Mouse (Mus musculus) left cerebral cortex, adult 9 months (tissue): Measurements from ENCODE around the gene Cd300c2.
"Not testable (repeated sequence)": the region's sequence is repeated elsewhere in the genome, so short reads cannot be mapped to it uniquely, and the experiment has no call there.

Experiments used
- DNase-seq, 2 experiments: peaks; one replicate each; pipeline ENCODE4 v3.0.0; 2022; ENCODE audit warnings: low spot score in 2 of 2

The Cd300c2 gene

DNA sequence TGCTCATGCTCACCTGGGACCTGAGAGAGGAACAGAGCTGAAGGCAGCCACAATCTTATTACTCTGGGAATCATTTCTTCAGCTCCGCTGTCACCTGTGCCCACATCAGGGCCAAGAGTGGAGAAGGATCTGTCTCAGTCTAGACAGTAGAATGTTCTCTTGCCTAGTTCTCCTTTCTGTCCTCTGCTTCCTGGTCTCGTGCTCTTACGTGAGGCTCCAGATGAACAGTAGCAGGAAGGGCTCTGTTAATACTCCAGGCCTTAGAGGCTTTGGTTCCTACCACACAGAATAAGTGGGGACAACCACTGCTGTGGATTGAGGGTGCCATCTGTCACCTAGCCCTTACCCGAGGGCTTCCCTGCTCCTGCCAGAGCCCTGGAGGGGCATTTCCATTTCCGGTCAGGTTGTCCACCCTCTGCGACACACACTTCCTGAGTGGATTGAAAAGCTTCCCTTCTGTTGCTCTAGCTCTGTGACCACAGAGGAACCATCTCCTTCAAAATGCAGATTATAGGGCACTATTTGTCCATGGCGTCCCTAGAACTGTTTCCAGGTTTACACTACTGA is at the start of gene Cd300c2:
TSS of gene Cd300c2 (minus strand) at position 407 of the 567 bp plus-strand sequence.
- DNase-seq, result peak in 1 of 2 experiments; percentile 6

DNA sequence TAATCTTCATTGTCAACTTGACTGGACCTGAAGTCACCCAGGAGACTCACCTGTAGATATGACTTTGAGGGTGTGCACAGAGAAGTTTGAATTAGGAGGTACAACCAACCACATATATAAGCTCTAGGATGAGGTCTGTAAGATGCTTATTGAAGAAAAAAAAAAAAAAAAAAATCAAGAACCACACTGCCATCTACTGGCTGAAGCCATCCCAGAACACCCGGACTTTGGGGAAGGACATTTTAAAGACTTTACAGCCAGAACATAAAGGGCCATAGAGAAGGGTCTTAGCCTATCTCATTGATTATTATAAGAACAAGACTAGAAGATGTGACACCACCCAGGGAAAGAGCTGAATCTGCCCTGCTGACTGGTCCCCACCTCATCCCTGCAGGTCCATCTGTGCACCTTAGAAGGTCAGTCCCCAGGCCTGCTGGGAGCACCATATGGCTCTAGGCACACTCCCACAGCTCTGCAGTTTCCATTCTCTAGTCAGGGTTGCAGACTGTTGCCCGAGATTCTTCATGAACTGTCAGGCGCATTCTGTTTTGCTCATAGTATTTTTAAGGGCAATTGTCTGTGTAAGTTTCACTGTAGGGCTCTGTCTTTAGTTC is 47.7 kb upstream of the Cd300c2 start:
- DNase-seq, result peak in 1 of 2 experiments; percentile 15

- no peak for DNase-seq
These were observed 46.6 kb upstream of the Cd300c2 start, which contains the start of gene Cd300ld3 for GRCm38 (mm10) chr11:115048259-115048658. Gene Cd300ld3, minus strand, starts transcription at chr11:115048409.

DNA sequence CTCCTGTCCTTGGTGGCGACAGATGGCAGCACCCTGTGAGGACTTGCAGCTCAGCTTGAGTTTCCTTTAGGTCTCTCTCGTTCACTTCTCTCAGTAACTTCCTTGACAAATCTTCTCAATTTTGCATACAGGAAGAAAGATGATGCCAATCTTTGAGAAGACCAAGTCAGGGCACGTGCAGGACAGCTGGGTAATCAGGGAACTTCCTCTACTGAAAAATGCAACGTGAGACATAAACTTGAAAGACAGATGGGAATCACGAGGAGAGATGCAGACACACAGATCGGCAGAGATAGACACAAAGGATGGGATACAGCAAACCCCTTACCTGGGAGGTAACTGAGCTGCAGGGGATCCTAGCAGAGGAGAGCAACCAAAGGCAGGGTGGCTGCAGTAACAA is 36.0 kb upstream of the Cd300c2 start, which contains the start of gene Cd300ld5:
TSS of gene Cd300ld5 (minus strand) at position 101 of the 400 bp plus-strand sequence.
- not testable (repeated sequence) for DNase-seq

DNA sequence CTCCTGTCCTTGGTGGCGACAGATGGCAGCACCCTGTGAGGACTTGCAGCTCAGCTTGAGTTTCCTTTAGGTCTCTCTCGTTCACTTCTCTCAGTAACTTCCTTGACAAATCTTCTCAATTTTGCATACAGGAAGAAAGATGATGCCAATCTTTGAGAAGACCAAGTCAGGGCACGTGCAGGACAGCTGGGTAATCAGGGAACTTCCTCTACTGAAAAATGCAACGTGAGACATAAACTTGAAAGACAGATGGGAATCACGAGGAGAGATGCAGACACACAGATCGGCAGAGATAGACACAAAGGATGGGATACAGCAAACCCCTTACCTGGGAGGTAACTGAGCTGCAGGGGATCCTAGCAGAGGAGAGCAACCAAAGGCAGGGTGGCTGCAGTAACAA is 25.2 kb upstream of the Cd300c2 start, which contains the start of gene Cd300ld4:
TSS of gene Cd300ld4 (minus strand) at position 101 of the 400 bp plus-strand sequence.
- not testable (repeated sequence) for DNase-seq

DNA sequence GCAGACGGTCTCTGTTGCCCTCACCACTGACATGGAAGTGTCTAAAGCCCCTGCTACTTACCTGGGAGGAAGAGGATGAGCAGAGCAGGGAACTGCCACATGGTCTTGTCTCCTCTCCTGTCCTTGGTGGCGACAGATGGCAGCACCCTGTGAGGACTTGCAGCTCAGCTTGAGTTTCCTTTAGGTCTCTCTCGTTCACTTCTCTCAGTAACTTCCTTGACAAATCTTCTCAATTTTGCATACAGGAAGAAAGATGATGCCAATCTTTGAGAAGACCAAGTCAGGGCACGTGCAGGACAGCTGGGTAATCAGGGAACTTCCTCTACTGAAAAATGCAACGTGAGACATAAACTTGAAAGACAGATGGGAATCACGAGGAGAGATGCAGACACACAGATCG is 14.4 kb upstream of the Cd300c2 start, which contains the start of gene Cd300ld2:
TSS of gene Cd300ld2 (minus strand) at position 101 of the 400 bp plus-strand sequence.
- DNase-seq, result not testable (repeated sequence)

GRCm38 (mm10) chr11:115004070-115004469 is 2.4 kb upstream of the Cd300c2 start:
- peak in 1 of 2 experiments; percentile 4 for DNase-seq

GRCm38 (mm10) chr11:114989793-114990192 is 11.9 kb downstream of the Cd300c2 start, which contains the start of gene Cd300ld:
Gene Cd300ld, minus strand, starts transcription at chr11:114989922.
- DNase-seq, result no peak

DNA sequence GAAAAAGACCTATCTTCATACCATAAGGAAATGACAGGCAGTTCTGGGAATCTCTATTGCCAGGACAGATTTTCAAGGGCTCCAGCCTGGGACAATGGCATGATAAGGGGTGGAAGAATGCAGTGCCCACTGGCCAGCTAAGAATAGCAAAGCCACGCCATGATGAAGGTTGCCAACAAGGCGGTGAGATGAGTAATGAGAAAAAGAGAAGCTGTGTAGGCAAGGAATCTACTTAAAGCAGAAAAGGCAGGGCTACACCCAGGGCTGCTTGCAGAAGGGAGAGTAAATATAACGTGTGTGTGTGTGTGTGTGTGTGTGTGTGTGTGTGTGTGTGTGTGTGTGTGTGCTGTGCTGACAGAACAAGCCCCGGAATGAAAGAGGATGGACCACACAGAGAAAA is 19.8 kb downstream of the Cd300c2 start:
- peak in 1 of 2 experiments; percentile 7 for DNase-seq

DNA sequence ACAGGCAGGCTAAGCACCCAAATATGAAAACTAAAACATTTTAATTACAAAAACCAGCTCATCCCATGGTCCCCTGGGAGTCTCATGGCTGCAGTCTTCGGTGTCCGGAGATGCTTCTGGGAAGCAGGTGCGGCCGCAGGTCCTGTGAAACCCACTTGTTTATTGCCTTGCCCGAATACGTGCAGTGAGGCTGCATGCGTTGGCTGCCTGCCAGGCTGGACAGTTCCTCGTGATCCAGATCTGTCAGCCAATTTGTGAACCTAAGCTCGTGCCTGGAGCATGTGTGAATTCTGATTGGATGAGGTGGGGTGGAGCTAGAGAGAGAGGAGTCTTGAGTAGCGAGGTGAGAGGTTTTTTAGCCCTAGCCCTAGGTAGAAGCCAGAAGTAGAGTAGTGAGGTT is 29.0 kb downstream of the Cd300c2 start:
- no peak for DNase-seq

DNA sequence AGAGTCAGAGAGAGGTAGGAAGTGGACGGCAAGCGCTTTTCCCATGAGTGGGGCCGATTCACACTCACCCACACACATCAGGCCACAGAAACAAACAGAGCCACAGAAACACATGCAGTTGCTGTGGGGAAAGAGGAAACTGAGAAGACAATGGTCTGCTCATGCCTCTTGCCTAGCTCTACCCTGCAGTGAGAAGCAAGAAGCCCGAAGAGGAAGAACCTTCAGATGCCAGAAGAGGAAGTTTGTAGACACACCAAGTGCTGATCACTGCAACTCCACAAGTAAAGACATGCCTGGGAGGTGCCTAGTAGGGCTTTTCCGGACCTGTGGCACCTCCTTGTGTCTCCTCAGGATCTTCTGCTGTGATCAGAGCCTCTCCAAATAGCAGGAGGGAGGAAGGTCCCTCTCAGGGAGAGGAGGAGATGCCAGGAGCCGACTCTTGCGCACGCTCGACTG is 32.9 kb downstream of the Cd300c2 start, which contains the start of gene Cd300c:
TSS of gene Cd300c (minus strand) at position 406 of the 456 bp plus-strand sequence.
- peak; percentile 2 to 3 for DNase-seq

DNA sequence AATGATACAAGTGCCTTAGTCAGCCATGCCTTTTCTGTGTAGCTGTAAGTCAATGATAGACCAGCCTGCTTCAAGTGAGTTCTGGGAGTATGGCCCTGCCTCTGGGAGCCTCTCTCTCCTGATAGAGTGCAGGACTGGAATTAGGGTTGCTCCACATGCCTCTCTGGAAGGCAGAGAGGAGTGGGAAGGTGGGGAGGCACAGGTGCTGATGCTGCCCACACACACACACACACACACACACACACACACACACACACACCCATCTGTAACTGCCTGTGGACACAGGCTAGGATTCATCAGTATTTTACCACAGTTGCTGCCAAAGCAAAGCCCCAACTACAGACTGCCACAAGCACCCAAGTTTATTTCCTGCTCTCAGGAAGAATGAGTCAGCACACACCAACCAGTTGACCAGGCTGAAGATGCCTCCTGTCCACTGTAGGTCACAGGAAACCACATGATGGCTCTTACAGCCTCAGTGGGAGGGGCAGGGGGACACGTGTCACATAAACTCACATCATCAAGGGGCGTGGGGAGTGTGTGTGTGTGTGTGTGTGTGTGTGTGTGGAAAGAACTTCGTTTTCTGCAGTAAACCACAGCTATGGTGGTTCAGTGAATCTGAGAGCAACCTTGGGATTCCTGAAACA is 36.4 kb downstream of the Cd300c2 start:
- DNase-seq, result peak in 1 of 2 experiments; percentile 2

DNA sequence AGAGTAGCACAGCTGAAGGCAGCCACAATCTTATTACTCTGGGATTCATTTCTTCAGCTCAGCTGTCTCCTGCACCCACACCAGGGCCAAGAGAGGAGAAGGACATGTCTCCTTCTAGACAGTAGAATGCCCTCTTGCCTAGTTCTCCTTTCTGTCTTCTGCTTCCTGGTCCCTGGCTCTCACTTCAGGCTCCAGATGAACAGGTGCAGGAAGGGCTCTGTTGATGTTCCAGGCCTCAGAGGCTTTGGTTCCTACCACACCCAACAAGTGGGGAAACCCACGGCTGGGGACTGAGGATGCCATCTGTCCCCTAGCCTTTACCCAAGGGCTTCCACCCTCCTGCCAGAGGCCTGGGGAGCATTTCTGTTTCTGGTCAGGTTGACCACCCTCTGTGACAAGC is 41.3 kb downstream of the Cd300c2 start:
- DNase-seq, result no peak
